Mouse (Mus musculus) thymus, adult 2 months (tissue): ENCODE measurements at regions not wholly inside any gene's neighbourhood (a gene's known extent, or its start where the extent isn't known, plus 50 kb on each side); places are given as distances from the start of the nearest gene placed in this dataset.

Experiments used
- CTCF ChIP-seq: fragments of 200-500 bp; IDR thresholded peaks from 2 replicates; pipeline ENCODE4 v1.5.1; 2012; ENCODE audit warnings: mild to moderate bottlenecking, control low read depth, low read length, moderate library complexity, borderline replicate concordance; ENCODE audit not compliant: control insufficient read depth, poor library complexity, insufficient read depth; ENCODE audit errors: extremely low read depth
- POLR2A ChIP-seq: fragments of 200-500 bp; IDR thresholded peaks from 2 replicates; pipeline ENCODE4 v1.6.1; 2012; ENCODE audit warnings: mild to moderate bottlenecking, low read length, control low read depth, moderate library complexity; ENCODE audit not compliant: control insufficient read depth, poor library complexity, insufficient read depth; ENCODE audit errors: extremely low read depth

DNA sequence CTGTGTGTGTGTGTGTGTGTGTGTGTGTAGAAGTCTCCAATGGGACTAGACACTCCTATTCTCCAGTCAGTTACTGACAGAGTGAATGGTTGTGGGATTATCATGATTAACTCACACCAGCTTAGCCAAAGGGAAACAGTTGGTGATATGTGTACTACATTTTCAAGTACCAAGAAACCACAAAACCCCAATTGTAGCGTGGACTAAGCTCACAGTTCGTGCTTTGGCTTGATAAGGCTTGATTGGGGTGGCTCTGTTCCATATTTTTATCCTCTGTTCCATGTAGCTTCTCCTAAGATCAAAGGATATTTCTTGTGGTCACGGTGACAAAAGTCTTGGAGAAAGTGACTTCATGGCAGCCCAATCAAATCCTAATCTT lies 51.9 kb upstream of the Tab2 start:
- TF ChIP-seq CTCF (no peak), POLR2A (no peak)
